Mouse (Mus musculus): ENCODE data around the gene Abhd4.

- TF ChIP-seq CTCF (IDR thresholded peaks at IDR 0.05; ENCODE audit: borderline replicate concordance, insufficient read depth, low read length), result no peak
- no peak for TF ChIP-seq POLR2A (IDR thresholded peaks at IDR 0.05; ENCODE audit: low read depth, low read length)
These were observed 57.8 kb downstream of the Abhd4 start for GRCm38 (mm10) chr14:54311763-54312162.
